Mouse (Mus musculus): Measurements from ENCODE around the gene Uck2. TPM values are rescaled to one million over a fixed set of nuclear protein-coding genes. Genes with fewer than 3 reads are reported as not detected.

The Uck2 gene
- total and polyA plus RNA-seq, 2 experiments from 2014 or later: 44.7 to 91.3 TPM

GRCm38 (mm10) chr1:167291610-167292009 lies 6.5 kb upstream of the Uck2 start:
- Histone ChIP-seq H3K9me3 (ENCODE audit: low read length) (no peaks in the 10 kb centered on the region), H3K27ac (no peak overlapping the region), H3K27me3 (ENCODE audit: insufficient read depth, low read length) (no peaks in the 10 kb centered on the region), H3K9ac (replicated peaks; ENCODE audit: low read length) (no peak overlapping the region), H3K4me3 (ENCODE audit: low read length) (no peak overlapping the region), H3K4me2 (ENCODE audit: low read depth, low read length) (no peak overlapping the region), H3K4me1 (ENCODE audit: insufficient read depth, low read length) (no peaks in the 10 kb centered on the region), H3K36me3 (ENCODE audit: insufficient read depth, low read length) (no peaks in the 10 kb centered on the region)
- no peak for TF ChIP-seq CTCF (IDR thresholded peaks at IDR 0.05; ENCODE audit: low read depth)
- no peak for ATAC-seq
- no peak for DNase-seq (ENCODE audit: low spot score)
- WGBS: 75% methylated on average over 8 of the region's 8 CpGs

- H3K36me3 ChIP-seq (ENCODE audit: insufficient read depth, low read length): no peaks in the 10 kb centered on the region
- no peaks in the 10 kb centered on the region for H3K4me1 ChIP-seq (ENCODE audit: insufficient read depth, low read length)
- TF ChIP-seq CTCF (IDR thresholded peaks at IDR 0.05; ENCODE audit: low read depth): no peak
- no peak overlapping the region for H3K27ac ChIP-seq
- no peak for ATAC-seq
- WGBS: 29% methylated on average over 6 of the region's 6 CpGs
- H3K9me3 ChIP-seq (ENCODE audit: low read length): no peaks in the 10 kb centered on the region
- no peak overlapping the region for H3K9ac ChIP-seq (replicated peaks; ENCODE audit: low read length)
- no peak overlapping the region for H3K4me2 ChIP-seq (ENCODE audit: low read depth, low read length)
- no peak overlapping the region for H3K4me3 ChIP-seq (ENCODE audit: low read length)
- H3K27me3 ChIP-seq (ENCODE audit: insufficient read depth, low read length): no peaks in the 10 kb centered on the region
- no peak for DNase-seq (ENCODE audit: low spot score)
Observed at GRCm38 (mm10) chr1:167290263-167290592, 5.1 kb upstream of the Uck2 start.

- no peak overlapping the region for H3K4me2 ChIP-seq (ENCODE audit: low read depth, low read length)
- WGBS: 7% methylated on average over 11 of the region's 11 CpGs
- no peaks in the 10 kb centered on the region for H3K4me1 ChIP-seq (ENCODE audit: insufficient read depth, low read length)
- H3K4me3 ChIP-seq (ENCODE audit: low read length): no peak overlapping the region
- DNase-seq (ENCODE audit: low spot score): peak; percentile 23
- no peaks in the 10 kb centered on the region for H3K9me3 ChIP-seq (ENCODE audit: low read length)
- H3K27me3 ChIP-seq (ENCODE audit: insufficient read depth, low read length): no peaks in the 10 kb centered on the region
- no peak for ATAC-seq
- H3K27ac ChIP-seq: no peak overlapping the region
- H3K36me3 ChIP-seq (ENCODE audit: insufficient read depth, low read length): no peaks in the 10 kb centered on the region
- no peak for TF ChIP-seq CTCF (IDR thresholded peaks at IDR 0.05; ENCODE audit: low read depth)
- no peak overlapping the region for H3K9ac ChIP-seq (replicated peaks; ENCODE audit: low read length)
Observed at GRCm38 (mm10) chr1:167289567-167290262, 4.6 kb upstream of the Uck2 start.

- DNase-seq (ENCODE audit: low spot score) (no peak), ATAC-seq (no peak)
- H3K36me3 ChIP-seq (ENCODE audit: insufficient read depth, low read length): no peaks in the 10 kb centered on the region
- H3K27me3 ChIP-seq (ENCODE audit: insufficient read depth, low read length): no peaks in the 10 kb centered on the region
- 47% methylated on average over 11 of the region's 11 CpGs for WGBS
- no peak overlapping the region for H3K4me2 ChIP-seq (ENCODE audit: low read depth, low read length)
- no peak overlapping the region for H3K4me3 ChIP-seq (ENCODE audit: low read length)
- no peak overlapping the region for H3K27ac ChIP-seq
- H3K9ac ChIP-seq (replicated peaks; ENCODE audit: low read length): no peak overlapping the region
- no peaks in the 10 kb centered on the region for H3K4me1 ChIP-seq (ENCODE audit: insufficient read depth, low read length)
- H3K9me3 ChIP-seq (ENCODE audit: low read length): no peaks in the 10 kb centered on the region
- TF ChIP-seq CTCF (IDR thresholded peaks at IDR 0.05; ENCODE audit: low read depth): peak; percentile 13
Observed at GRCm38 (mm10) chr1:167288665-167289538, 3.8 kb upstream of the Uck2 start.

- Histone ChIP-seq H3K27me3 (ENCODE audit: insufficient read depth, low read length) (no peaks in the 10 kb centered on the region), H3K4me2 (ENCODE audit: low read depth, low read length) (no peak overlapping the region), H3K4me3 (ENCODE audit: low read length) (no peak overlapping the region), H3K4me1 (ENCODE audit: insufficient read depth, low read length) (peaks cover 3% of the 10 kb centered on the region; the same call in 1 of the 2 replicates), H3K9me3 (ENCODE audit: low read length) (no peaks in the 10 kb centered on the region), H3K9ac (replicated peaks; ENCODE audit: low read length) (no peak overlapping the region), H3K27ac (no peak overlapping the region), H3K36me3 (ENCODE audit: insufficient read depth, low read length) (no peaks in the 10 kb centered on the region)
- 87% methylated on average over 5 of the region's 5 CpGs for WGBS
- no peak for TF ChIP-seq CTCF (IDR thresholded peaks at IDR 0.05; ENCODE audit: low read depth)
- ATAC-seq (no peak), DNase-seq (ENCODE audit: low spot score) (no peak)
Observed at GRCm38 (mm10) chr1:167287156-167287555, 2.0 kb upstream of the Uck2 start.

- DNase-seq (ENCODE audit: low spot score) (no peak), ATAC-seq (no peak)
- peak overlapping the region; percentile 68 for H3K4me2 ChIP-seq (ENCODE audit: low read depth, low read length)
- peak overlapping the region; percentile 90 for H3K4me3 ChIP-seq (ENCODE audit: low read length)
- peak overlapping the region; percentile 95 for H3K27ac ChIP-seq
- H3K9ac ChIP-seq (replicated peaks; ENCODE audit: low read length): peak overlapping the region; percentile 76
- 2% methylated on average over 8 of the region's 8 CpGs for WGBS
- H3K9me3 ChIP-seq (ENCODE audit: low read length): no peaks in the 10 kb centered on the region
- H3K27me3 ChIP-seq (ENCODE audit: insufficient read depth, low read length): no peaks in the 10 kb centered on the region
- peaks cover 7% of the 10 kb centered on the region; the same call in 1 of the 2 replicates for H3K4me1 ChIP-seq (ENCODE audit: insufficient read depth, low read length)
- no peaks in the 10 kb centered on the region for H3K36me3 ChIP-seq (ENCODE audit: insufficient read depth, low read length)
- TF ChIP-seq CTCF (IDR thresholded peaks at IDR 0.05; ENCODE audit: low read depth): no peak
Observed at GRCm38 (mm10) chr1:167285356-167285755, 236 bp upstream of the Uck2 start.

Measured in hindbrain, postnatal 0 days (tissue).